Mouse (Mus musculus) ES-Bruce4 (cell line): ENCODE results near the gene Gm6588.

Experiments
- CTCF ChIP-seq: IDR thresholded peaks from one replicate; pipeline ENCODE4 v1.8.1; 2011; ENCODE audit warnings: low read depth, low read length
- EP300 ChIP-seq: IDR thresholded peaks from 2 replicates; pipeline ENCODE4 v1.6.1; 2011; ENCODE audit warnings: low read depth, low read length; ENCODE audit not compliant: insufficient read depth
- POLR2A ChIP-seq: IDR thresholded peaks from one replicate; pipeline ENCODE4 v1.8.1; 2011; ENCODE audit warnings: low read length; ENCODE audit not compliant: insufficient read depth

DNA sequence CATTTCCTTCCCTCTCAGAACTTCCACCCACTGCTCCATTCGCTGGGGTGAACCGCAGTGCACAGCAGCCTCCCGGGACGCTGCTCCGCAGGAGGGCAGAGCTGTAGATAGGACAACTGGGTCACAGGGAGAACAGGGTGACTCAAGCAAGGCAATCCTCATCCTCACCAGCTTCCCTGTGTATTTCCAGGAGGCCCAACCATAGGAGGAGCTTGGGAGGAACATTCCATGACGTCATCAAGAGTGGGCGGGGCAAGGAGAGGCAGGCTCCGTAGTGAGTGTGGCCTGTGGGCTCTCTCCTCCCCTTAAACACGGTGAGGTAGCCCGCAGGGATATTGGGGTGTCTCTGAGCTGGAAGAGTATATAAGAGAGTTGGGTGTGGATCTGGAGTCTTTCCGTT is 44.3 kb downstream of the Gm6588 start:
- TF ChIP-seq CTCF (no peak), POLR2A (no peak), EP300 (no peak)
